Mouse (Mus musculus) frontal cortex, postnatal 25 days (tissue): ENCODE data around the gene Cnot10.

Source experiments
- DNase-seq, 2 experiments: peaks; one replicate each; pipeline ENCODE4 v3.0.0; 2022; ENCODE audit warnings: low spot score in 2 of 2

Cnot10 gene

DNA sequence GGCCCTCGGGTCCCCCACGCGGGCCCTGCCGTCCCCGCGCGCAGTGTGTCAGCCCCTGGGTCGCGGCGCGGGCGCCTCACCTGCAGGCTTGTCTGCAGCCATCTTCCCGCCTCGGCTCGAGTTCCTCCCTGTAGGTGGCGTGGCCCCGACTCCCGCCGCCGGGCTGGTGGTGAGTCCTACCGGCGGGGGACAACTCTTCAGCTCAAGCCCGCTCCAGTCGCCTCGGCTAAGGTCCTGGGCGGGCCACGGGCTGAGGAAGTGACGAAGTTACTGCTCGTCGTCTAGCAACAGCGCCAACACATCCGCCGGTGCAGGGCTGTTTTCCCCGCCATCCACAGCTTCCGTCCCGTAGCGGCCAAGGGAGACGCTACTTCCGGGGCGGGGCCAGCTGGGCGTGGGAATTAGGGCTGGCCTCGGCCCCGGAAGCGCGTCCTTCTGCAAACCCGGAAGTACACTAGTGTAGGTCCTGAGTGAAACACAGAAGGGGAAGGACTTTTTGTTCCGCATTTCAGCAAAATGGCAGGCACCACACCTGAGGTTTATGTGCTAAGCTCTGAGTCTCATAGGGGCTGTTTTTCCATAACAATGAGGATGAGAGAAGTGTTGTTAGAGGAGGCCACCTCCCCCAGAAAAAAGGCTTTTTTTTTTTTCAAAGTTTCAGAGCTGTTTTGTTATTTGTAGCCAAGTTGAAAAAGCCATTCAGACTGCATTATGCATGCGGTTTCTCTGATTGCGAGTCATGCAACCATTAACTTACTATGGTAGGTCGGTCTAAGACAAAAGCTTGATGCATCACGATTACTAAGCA, at the start of gene Cnot10:
TSS of gene Cnot10 (minus strand) at position 346 of the 808 bp plus-strand sequence.
- DNase-seq = peak; percentile 89 to 94

DNA sequence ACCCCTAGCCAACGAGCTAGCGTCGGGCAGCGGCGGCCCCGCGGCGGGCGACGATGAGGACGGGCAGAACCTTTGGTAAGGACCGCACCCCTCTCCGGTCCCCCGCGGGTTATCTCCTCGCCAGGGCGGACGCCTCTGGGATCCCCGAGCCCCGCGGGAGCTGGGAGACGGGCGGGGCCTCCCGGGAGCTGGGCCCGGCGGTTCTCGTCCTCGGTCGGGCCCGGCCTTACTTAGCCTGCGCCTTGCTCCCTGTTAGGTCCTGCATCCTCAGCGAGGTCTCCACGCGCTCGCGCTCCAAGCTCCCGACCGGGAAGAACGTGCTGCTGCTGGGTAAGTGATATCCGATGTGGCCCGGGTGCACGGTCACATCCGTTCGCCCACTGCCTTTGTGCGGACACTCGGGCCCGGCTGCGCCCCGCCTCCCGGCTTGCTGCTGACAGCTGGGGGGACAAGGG, 49.0 kb upstream of the Cnot10 start:
- peak in 1 of 2 experiments; percentile 26 for DNase-seq

DNA sequence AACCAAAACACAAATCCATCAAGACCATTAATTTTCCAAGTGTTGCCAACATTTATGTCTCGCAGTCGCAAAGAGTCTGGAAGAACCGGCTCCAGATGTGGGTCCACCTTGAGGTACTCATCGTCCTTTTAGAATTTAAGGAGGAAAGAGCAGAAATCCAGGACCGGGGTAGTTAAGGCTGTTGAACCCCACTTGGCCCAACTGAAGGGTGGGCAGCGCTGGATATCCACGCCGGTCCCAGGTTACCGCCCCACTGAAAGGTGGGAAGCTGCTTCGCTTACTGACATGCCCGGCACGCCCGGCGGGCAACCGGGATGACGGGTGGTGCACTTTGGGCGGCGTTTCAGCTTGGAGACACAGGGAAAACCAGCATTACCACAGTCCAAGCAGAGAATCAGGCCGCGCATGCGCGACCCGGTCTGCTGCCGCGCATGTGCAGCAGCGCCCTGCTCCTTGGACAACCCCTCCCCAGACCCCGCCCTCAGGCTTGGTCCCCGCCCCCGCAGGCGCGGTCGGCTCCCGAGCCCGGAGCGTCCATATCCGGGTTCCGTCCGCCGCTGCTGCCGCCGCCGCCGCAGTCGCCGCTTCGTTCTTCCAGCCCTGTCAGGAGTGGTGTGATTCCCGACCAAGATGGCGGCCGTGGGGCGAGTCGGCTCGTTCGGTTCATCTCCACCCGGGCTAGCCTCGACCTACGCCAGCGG, 48.4 kb upstream of the Cnot10 start, which contains the start of gene Dync1li1:
TSS of gene Dync1li1 (plus strand) at position 539 of the 701 bp plus-strand sequence.
- peak; percentile 96 to 97 for DNase-seq

DNA sequence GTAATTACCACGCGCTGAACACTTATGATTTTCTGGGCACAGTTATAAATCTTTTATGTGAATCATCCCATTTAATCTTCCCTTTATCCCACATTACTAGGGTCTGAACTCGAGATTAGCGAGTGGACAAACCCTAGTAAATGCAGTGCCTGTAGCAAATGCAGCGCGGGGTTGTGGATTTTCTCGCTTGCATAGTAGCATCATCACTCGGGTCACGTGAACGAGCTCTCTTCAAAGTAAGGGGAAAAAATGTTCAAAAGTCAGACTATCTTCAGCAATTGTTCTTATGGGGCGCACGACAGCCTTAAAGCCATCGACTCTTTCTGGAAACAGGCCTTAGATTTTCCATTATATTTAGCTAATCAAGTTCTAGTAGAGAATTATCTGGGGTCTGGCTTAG, 47.7 kb upstream of the Cnot10 start:
- no peak for DNase-seq

DNA sequence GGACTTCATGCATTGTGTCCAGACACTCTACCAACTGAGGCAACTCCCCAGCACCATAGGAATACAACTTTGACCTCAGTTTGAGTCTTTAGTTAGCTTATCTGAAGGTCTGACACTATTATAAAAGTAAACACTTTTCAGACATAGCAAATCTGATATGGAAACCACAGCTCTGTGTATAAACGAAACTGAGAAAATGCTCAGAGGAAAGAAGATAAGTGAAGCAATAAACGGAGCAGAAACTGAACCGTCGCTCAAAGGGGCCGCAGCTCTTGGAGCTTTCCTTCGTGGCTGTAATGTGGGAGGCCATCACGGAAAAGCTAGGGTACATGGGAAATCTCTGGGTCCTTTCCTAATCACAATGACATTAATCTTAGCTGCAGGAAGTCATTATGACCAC, 46.3 kb upstream of the Cnot10 start:
- DNase-seq = no peak

DNA sequence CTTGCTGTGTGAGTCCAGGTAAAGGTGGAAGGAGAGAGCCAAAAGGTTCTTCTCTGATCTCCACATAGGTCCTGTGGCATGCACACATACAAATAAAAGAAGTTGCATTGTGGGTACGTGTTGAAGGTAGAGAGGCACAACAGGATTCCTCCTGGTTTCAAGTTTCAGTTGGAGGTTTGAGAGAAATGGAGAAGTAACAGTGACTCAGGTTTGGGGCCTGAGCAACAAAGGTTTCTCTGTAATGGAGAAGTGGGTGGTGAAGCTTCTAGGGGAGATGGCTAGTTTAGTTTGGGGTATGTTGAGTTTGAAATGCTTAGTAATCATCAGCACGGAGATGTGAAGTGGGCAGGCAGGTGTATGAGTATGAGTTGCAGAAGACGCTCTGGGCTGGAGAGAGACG, 42.2 kb upstream of the Cnot10 start:
- DNase-seq = no peak

DNA sequence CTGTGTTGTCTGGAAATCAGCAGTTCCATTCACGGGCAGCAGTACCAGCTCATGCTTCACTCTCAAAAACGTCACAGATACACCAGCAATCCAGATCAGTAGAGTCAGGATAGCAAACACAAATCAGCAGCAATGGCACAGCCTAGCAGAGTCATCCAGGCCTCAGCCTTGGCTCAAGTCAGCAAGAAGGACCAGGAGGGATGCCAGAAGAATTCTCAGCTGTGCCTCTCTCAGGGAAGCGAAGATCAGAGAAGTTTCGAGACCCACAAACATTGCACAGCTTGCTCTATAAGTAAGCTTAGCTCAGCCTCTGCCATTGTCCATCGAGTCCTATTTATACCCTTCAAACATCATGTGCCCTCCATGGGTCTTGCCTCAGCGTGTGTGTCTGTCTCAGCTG, 40.5 kb upstream of the Cnot10 start:
- no peak for DNase-seq

DNA sequence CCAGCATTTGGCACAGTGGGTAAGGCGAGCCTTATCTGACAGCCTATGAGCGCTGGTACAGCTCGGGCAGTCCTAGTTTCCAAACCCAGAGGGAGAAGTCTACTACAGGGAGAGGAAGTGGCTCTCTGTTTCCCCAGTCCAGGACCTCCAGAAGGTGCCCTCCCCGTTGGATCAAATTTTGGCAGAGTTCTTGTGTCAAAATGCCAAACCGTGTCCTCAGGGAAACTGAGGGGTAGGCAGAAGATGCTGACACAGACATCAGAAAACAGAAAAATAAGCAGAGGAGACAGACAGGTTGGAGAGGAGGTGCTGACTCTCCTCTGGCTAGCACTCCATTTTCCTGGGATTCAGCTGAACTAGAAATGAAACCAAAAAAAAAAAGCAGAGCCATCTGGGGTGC, 40.0 kb upstream of the Cnot10 start:
- no peak for DNase-seq

DNA sequence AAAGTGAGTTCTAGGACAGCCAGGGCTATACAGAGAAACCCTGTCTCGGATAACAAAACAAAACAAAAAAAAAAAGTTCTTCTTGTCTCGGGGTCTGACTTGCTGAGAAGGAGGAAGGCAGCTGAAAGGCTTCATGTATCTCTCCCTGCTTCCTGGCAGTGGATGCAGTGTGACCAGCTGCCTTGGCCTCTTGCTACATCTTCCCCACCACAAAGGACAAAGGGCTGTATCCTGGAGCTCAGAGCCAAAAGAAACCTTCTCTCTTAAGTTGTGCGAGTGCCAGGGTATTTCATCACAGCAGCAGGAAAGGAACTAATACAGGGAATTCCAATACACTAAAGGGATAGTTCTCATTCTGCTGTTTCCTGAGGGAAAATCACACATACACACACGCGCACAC, 38.6 kb upstream of the Cnot10 start:
- no peak for DNase-seq

DNA sequence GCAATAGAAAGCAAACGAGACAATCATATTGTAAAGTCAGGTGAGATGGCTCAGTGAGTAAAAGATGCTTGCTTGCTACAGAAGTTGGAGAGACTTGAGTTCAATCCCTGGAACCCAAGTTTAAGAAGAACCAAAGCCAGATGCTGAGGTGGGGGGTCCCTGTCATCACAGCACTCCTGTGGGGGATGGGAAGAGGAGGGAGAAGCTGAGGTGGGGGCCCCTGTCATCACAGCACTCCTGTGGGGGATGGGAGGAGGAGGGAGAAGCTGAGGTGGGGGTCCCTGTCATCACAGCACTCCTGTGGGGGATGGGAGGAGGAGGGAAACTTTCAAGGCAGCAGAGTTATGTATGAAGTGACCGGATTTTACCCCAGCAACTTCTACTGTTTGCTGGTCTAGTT, 33.6 kb upstream of the Cnot10 start:
- DNase-seq = no peak

DNA sequence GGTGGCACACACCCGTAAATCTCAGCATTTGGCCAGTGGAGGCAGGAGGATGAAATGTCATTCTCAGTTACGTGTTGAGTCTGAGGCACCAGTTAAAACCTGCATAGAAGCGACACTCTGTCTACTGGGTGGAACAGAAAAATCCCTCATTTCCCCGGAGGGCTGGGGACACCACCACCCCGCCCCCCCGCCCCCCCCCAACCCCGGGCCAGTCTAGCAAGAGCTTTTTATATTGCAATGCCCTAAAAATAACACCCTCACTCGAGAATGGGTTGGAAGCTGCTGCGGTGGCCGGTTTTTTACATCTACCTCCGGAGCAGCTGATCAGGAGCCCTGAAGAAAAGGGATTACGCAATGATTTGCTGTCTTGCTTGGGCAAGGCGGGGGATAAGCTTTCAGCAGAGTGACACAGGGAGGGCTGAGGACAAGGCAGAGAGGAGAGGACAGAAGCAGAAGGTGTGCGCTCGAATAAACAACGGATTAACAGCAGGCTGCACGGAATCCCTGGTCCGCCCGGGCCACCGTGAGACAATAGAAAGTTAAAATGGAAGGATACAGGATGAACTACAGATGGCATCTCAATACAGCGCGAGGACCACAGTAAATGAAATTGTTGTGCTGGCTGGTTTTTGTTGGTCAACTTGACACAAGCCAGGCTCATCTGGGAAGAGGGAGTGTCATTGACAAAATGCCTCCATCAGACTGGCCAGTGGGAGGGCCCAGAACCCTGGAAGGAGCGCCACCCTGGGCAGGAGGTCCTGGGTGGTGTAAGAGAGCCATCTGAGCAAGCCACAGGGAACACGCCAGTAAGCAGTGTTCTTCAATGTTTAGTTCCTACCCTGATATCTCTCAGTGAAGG, 32.9 kb upstream of the Cnot10 start:
- peak; percentile 18 for DNase-seq

DNA sequence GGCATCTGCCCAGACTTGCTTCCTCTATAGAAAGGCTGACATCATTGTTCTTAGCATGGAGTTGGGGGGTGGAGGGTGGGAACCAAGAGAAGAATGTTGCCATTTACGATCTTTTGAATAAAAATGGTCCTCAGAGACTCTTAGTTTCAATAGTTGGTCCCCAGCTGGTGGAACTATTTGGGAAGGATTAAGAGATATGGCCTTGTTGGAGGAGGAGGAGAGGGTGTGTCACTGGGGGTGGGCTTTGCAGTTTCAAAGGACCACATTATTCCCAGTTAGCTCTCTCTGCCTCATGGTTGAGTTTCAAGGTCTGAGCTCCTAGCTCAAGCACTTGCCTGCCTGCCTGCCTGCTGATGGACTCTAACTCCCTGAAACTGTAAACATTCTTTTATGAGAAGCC, 32.0 kb upstream of the Cnot10 start:
- DNase-seq = no peak

DNA sequence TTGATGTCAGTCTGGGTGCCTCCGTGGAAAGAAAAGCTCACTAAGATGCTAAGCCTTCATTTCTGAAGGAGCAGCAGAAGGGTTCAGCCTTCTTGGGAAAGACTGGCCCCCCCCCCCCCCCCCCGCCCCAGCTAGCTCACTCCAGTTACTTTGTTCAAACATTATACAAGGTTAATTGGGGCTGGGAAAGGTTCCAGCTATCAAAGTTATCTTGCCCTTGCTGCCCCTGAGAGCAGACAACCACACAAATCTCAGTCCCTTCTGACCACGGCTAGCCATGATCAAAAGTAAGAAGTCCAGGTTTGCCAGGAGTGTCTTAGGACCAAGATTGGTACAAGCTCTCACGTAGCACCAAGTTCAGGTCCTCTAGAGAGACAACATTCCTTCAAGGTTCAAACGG, 29.0 kb upstream of the Cnot10 start:
- DNase-seq = no peak

DNA sequence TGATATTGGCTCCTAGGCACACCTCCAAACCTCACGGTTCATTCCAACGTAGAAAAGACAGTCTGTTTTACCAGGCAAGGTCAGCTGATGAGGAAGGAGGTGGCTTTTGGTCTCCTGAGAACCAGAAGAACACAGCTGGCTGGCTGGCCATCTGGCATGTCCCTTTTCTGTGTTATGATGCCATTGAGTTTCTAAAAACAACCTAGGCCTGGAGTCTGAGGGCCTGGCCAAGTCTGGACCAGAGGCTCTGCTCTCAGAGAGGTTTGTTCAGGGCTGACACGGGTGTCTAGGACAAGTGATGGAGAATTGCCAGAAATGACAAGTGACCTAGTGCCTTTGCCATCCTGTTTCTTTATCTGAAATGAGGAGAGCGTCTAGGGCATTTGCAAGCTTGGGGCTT, 28.1 kb upstream of the Cnot10 start:
- no peak for DNase-seq

DNA sequence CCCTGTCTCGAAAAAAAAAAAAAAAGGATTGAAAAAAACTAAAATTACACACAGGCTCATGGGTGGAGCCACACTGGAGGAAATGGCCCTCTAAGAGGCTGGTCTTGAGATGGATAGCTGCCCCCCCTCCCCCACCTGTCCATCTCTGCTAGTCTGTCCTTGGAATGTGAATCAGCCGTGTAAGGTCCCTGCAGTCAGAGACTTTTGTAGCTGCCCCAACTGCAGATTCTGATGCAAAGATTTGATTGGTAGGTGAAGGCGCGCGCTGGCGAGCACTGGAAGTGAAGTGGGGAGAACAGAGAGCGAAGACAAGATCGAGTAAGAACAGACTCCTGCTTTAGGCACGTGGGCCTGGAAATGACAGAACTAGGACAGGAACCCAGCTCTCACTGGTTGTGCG, 26.9 kb upstream of the Cnot10 start:
- no peak for DNase-seq

DNA sequence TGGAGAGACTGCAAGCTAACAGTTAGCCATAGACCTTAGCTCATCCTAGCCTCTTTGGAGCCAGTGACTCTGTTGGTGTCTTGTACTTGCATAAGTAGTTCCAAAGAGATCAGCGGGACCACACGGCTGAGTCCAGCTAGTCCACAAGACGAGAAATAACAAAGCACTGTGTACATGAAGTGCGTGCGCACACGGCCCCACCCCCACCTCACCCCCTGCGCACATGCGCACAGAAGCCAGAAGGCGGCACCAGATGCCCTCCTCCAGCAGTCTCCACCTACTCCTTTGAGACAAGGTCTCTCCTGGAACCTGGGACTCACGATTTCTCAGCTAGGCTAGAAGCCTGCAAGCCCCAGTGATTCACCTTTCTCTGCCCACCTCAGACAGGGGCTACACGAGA, 23.8 kb upstream of the Cnot10 start:
- DNase-seq = no peak

DNA sequence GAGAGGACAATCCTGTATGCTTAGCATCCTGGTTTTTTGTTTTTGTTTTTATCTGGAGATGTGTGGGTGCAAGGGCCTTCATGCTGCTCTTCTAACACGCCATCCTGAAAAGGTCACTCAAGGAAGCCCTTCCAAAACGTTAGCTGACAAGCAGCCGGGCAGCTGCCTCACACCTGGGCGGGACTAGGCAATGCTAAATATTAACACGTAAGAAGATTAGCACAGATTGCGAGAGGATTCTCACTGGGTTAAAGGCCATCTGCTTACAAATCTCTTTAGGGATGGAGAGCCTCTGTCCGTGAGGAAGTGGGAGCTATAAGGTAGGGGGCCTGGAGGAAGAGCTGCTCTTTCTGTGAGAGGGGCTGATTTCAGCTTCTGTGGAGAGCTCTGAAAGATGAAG, 22.0 kb upstream of the Cnot10 start:
- DNase-seq = no peak

DNA sequence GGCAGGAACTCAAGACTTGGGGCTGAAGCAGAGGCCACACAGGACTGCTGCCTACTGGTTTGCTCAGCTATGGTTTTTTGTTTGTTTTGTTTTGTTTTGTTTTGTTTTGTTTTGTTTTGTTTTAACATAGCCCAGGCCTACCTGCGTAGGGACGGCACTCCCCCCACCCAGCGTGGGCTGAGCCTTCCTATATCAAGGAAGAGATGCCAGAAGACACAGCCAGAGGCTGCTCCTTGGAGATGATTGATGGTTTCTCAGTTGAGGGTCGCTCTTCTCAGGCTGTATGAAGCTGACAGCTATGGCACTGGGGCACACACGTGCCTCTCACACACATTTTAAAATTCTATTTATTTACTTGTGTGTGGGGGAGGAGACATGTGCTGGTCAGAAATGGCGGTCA, 21.0 kb upstream of the Cnot10 start:
- no peak for DNase-seq

DNA sequence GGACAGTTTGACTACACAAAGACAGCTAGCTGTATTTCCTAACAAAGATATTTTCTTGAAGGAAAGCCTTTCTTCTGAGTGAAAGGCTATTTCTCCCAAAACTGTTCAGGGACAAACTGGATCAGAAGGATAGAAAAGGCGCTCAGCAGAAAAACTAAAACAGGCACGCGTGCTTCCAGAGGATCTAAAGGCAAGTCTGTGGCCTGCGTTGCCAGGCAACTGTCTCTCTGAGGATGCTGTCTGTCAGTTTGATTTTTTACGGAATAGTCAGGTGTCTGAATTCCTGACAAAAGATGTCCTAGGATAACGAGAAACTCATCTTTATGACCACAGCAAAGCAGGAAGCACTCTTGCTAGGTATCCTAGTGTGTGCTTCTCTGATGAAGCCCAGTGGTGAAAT, 20.5 kb upstream of the Cnot10 start:
- no peak for DNase-seq

DNA sequence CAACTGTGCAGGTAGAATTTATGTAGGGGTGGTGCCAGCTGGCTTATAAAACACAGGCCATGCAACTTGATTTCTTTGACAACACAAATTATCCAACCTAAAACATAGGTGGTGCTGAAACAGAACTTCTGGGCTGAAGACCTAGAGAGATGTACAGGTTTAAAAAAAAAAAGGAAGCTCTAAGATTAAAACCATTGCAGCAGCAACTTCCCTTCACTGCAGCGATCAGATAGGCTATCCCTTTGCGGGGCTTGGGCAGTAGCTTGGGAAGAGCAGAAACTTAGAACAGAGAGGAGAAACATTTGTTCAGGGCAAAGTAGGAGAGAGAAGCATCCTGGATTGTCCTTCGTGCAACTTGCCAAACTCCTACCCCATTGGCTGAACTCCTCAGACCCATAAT, 16.7 kb upstream of the Cnot10 start:
- no peak for DNase-seq

DNA sequence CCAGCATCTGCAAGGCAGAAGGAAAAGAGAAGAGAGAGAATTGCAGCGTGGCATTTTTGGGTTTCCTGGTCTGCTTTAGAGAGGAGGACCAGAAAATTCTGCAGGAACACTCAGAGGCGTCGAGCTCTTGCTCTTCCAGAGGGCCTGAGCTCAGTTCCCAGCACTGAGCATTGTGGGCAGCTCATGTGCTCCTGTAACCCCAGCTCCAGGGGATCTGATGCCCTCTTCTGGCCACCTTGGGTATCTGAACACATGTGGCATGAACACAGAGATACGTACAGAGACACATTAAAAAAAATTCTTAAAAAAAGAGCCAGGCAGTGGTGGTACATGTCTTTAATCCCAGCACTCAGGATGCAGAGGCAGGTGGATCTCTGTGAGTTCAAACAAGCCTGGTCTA, 15.4 kb upstream of the Cnot10 start:
- no peak for DNase-seq

DNA sequence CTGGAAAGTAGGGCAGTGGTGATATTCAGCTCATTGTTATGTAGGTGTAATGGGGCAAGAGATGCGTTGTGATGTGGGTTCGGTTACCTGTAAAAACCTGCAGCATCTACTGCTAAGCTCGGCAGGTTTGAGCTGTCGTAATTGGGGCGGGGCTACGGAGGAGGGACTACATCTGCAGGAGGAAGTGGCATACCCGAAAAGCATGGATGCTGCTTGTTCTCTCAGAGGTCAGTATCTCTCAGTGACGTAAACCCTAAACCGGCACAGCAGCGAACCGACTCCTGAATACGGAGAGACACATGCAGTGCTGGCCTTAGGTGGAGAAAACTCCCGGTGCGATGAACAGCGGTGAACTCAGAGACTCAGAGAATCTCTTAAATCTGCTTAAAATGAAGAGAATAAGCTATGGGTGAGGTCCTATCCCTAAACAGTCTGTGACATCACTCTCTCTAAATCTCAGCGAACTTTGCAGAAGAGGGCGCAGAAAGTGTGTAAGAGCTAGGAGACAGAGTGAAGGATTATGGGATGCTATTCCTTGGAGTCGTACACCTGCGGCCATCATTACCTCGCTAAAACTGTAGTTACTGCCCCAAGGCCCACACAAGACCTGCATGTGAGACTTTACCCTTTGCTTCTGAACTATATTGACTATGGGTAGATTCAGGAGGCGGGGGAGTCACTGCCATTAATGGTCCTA, 11.1 kb upstream of the Cnot10 start:
- DNase-seq = no peak
